Comparison of ENCODE assay signal across 7 mouse cellular contexts in the genomic region with DNA sequence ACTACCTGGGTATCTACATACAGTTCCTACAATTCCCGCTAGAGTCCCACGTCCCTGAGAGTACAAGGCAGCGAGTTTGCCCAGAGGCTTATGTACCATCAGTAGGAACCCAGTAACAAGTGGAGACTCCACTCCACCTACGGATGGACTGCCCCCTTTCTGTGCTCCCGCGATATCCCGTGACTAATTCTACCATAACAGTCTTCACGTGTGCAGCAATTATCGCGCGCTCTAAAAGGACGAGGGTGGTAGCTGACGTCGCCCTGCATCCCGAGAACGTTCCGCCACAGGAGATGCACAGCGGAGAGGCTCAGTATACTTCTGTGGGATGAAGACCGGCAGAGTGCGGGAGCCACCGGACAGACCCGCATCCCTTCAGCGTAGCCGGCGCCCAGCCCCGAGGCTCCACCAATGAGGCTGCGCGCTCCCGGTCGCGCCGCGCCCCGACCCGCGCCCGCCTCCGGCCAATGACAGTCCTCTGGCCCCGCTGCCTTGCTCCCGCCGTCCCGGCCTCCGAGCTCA. TPM values are rescaled to one million over a fixed set of nuclear protein-coding genes. Genes with fewer than 3 reads are reported as not detected.
A peak's percentile ranks its signal among the peaks of the same experiment; 100 is the strongest.
DNase-seq lines count a peak whose midpoint lies in the region; ATAC-seq and TF ChIP-seq lines count a peak whose summit lies in the region.

No protein-coding gene starts in this region.

- intact Hi-C loops in gastrocnemius, postnatal 14 days (cut with DNase I; ENCODE audit: low total_unique reads), result no loop called here

- H3K9me3 ChIP-seq in hindbrain, postnatal 0 days (ENCODE audit: low read length), result no peaks in the 10 kb centered on the region

- no peaks in the 10 kb centered on the region for H3K27me3 ChIP-seq in hindbrain, postnatal 0 days (ENCODE audit: insufficient read depth, low read length)

- H3K27ac ChIP-seq in bone marrow macrophage, adult 2 months (ENCODE audit: insufficient read depth, low read depth, low read length), result no peak overlapping the region
- peak overlapping the region; percentile 81 for H3K27ac ChIP-seq in hindbrain, postnatal 0 days

- DNase-seq in embryo, embryonic 11.5 days (ENCODE audit: low read depth, low spot score), result peak; percentile 59
- peak; percentile 58 for DNase-seq in gastrocnemius, postnatal 14 days
- DNase-seq in hindbrain, postnatal 0 days (ENCODE audit: low spot score), result peak; percentile 88
- peak; percentile 49 to 58 for DNase-seq in left cerebral cortex, adult 18-20 months (ENCODE audit: low spot score in 2 of 2)
- DNase-seq in lung, postnatal 25 days (ENCODE audit: low spot score), result peak; percentile 22
- DNase-seq in right cerebral cortex, postnatal 10 days (ENCODE audit: low spot score in 2 of 2), result peak; percentile 68 to 84

- TF ChIP-seq CTCF in bone marrow macrophage, adult 2 months (IDR thresholded peaks at IDR 0.05; ENCODE audit: low read depth, low read length), result no peak
- TF ChIP-seq CTCF in hindbrain, postnatal 0 days (IDR thresholded peaks at IDR 0.05; ENCODE audit: low read depth), result peak; percentile 70

- no peaks in the 10 kb centered on the region for H3K36me3 ChIP-seq in hindbrain, postnatal 0 days (ENCODE audit: insufficient read depth, low read length)

- under 1% methylated on average over 41 of the region's 43 CpGs for WGBS in hindbrain, postnatal 0 days

- H3K4me1 ChIP-seq in bone marrow macrophage, adult 2 months (ENCODE audit: control insufficient read depth, insufficient read depth, low read length), result no peaks in the 10 kb centered on the region
- no peaks in the 10 kb centered on the region for H3K4me1 ChIP-seq in hindbrain, postnatal 0 days (ENCODE audit: insufficient read depth, low read length)

- peak; percentile 97 for ATAC-seq in hindbrain, postnatal 0 days

- peak overlapping the region; percentile 79 for H3K9ac ChIP-seq in hindbrain, postnatal 0 days (replicated peaks; ENCODE audit: low read length)

- peak overlapping the region; percentile 53 for H3K4me3 ChIP-seq in bone marrow macrophage, adult 2 months (ENCODE audit: insufficient read depth, low read length)
- H3K4me3 ChIP-seq in hindbrain, postnatal 0 days (ENCODE audit: low read length), result peak overlapping the region; percentile 55

- peak overlapping the region; percentile 64 for H3K4me2 ChIP-seq in hindbrain, postnatal 0 days (ENCODE audit: low read depth, low read length)

- TF ChIP-seq POLR2A in bone marrow macrophage, adult 2 months (IDR thresholded peaks at IDR 0.05; ENCODE audit: borderline replicate concordance, low read depth, low read length), result no peak

RNA-seq across cellular contexts. Expression of a gene that starts 0.6 kb away (rescaled TPM):
- polyA plus RNA-seq in bone marrow macrophage, adult 2 months (2012; ENCODE audit: insufficient read depth, insufficient read length, missing spikeins), result not detected in 2 replicates
- total RNA-seq in gastrocnemius, postnatal 14 days (2021), result 1 to 10 TPM; 1.0 to 1.7 TPM
- 7.9 and 10.0 TPM in 2 replicates for total RNA-seq in hindbrain, postnatal 0 days (2014; rRNA removed)
- 6.5 and 8.1 TPM in 2 replicates for polyA plus RNA-seq in hindbrain, postnatal 0 days (2015; fragmentation: Nextera tagmentation; extraction: Ambion mirVana)
- total RNA-seq in left cerebral cortex, adult 18-20 months (2021), result 1 to 10 TPM; 4.8 to 4.9 TPM

Comparison
In these comparisons a context has a peak if more than half of its experiments do, and no peak if none do; other contexts are left out.
1. DNase-seq: peak in every context shown above with its lines; median percentile 88 in hindbrain, postnatal 0 days; 76 in right cerebral cortex, postnatal 10 days; 59 in embryo, embryonic 11.5 days; 58 in gastrocnemius, postnatal 14 days; 54 in left cerebral cortex, adult 18-20 months; 22 in lung, postnatal 25 days.